Mouse (Mus musculus): ENCODE results near the gene Plagl1. TPM values are rescaled to one million over a fixed set of nuclear protein-coding genes. Genes with fewer than 3 reads are reported as not detected.
"Not testable (repeated sequence)": the region's sequence is repeated elsewhere in the genome, so short reads cannot be mapped to it uniquely, and the experiment has no call there.

The Plagl1 gene
- 259 and 283 TPM in 2 replicates for polyA plus RNA-seq (2015; fragmentation: Nextera tagmentation; extraction: Ambion mirVana)

- H3K4me1 ChIP-seq (ENCODE audit: control insufficient read depth, insufficient read depth, low read length) = peaks cover 8% of the 10 kb centered on the region; the same call in 1 of the 2 replicates
- H3K36me3 ChIP-seq (ENCODE audit: control insufficient read depth, insufficient read depth, low read length) = no peaks in the 10 kb centered on the region
- H3K9me3 ChIP-seq (replicated peaks; ENCODE audit: control insufficient read depth, low read length) = no peaks in the 10 kb centered on the region
- peak within 1 kb of the TSS; percentile 38 for H3K4me3 ChIP-seq (replicated peaks; ENCODE audit: low read length)
- 66% methylated on average over 11 of the region's 11 CpGs for WGBS
- peak within 1 kb of the TSS; percentile 61 for H3K9ac ChIP-seq (ENCODE audit: low read length)
- H3K4me2 ChIP-seq (ENCODE audit: low read depth, low read length) = peak within 1 kb of the TSS; percentile 56
- no peak within 1 kb of the TSS for H3K27ac ChIP-seq (ENCODE audit: low read length)
- no peak for ATAC-seq (ENCODE audit: insufficient read depth, low FRiP score)
- H3K27me3 ChIP-seq (ENCODE audit: control insufficient read depth, insufficient read depth, low read length) = peaks cover 5% of the 10 kb centered on the region
These were observed at the start of gene Plagl1 for GRCm38 (mm10) chr10:13060021-13060668. Gene Plagl1, plus strand, starts transcription at chr10:13060504.

GRCm38 (mm10) chr10:13014026-13014425 lies 46.3 kb upstream of the Plagl1 start:
- H3K27me3 ChIP-seq (ENCODE audit: control insufficient read depth, insufficient read depth, low read length) = no peaks in the 10 kb centered on the region
- ATAC-seq (ENCODE audit: insufficient read depth, low FRiP score) = no peak
- no peak overlapping the region for H3K4me3 ChIP-seq (replicated peaks; ENCODE audit: low read length)
- peaks cover 3% of the 10 kb centered on the region; the same call in 1 of the 2 replicates for H3K9me3 ChIP-seq (replicated peaks; ENCODE audit: control insufficient read depth, low read length)
- H3K4me2 ChIP-seq (ENCODE audit: low read depth, low read length) = no peak overlapping the region
- WGBS = 74% methylated on average over 7 of the region's 7 CpGs
- no peaks in the 10 kb centered on the region for H3K36me3 ChIP-seq (ENCODE audit: control insufficient read depth, insufficient read depth, low read length)
- peaks cover 12% of the 10 kb centered on the region for H3K4me1 ChIP-seq (ENCODE audit: control insufficient read depth, insufficient read depth, low read length)
- no peak overlapping the region for H3K9ac ChIP-seq (ENCODE audit: low read length)
- H3K27ac ChIP-seq (ENCODE audit: low read length) = no peak overlapping the region

- Histone ChIP-seq H3K4me2 (ENCODE audit: low read depth, low read length) (no peak overlapping the region), H3K9me3 (replicated peaks; ENCODE audit: control insufficient read depth, low read length) (peaks cover 3% of the 10 kb centered on the region; the same call in 1 of the 2 replicates), H3K27me3 (ENCODE audit: control insufficient read depth, insufficient read depth, low read length) (no peaks in the 10 kb centered on the region), H3K36me3 (ENCODE audit: control insufficient read depth, insufficient read depth, low read length) (no peaks in the 10 kb centered on the region), H3K4me1 (ENCODE audit: control insufficient read depth, insufficient read depth, low read length) (no peaks in the 10 kb centered on the region), H3K27ac (ENCODE audit: low read length) (no peak overlapping the region), H3K4me3 (replicated peaks; ENCODE audit: low read length) (no peak overlapping the region), H3K9ac (ENCODE audit: low read length) (no peak overlapping the region)
- 17% methylated on average over 4 of the region's 4 CpGs for WGBS
- peak; percentile 54; the same call in 1 of the 2 replicates for ATAC-seq (ENCODE audit: insufficient read depth, low FRiP score)
These were observed 43.7 kb upstream of the Plagl1 start for GRCm38 (mm10) chr10:13016573-13016972.

- no peak for ATAC-seq (ENCODE audit: insufficient read depth, low FRiP score)
- Histone ChIP-seq H3K36me3 (ENCODE audit: control insufficient read depth, insufficient read depth, low read length) (no peaks in the 10 kb centered on the region), H3K4me1 (ENCODE audit: control insufficient read depth, insufficient read depth, low read length) (no peaks in the 10 kb centered on the region), H3K9me3 (replicated peaks; ENCODE audit: control insufficient read depth, low read length) (peaks cover 3% of the 10 kb centered on the region; the same call in 1 of the 2 replicates), H3K27me3 (ENCODE audit: control insufficient read depth, insufficient read depth, low read length) (no peaks in the 10 kb centered on the region), H3K27ac (ENCODE audit: low read length) (no peak overlapping the region), H3K4me3 (replicated peaks; ENCODE audit: low read length) (no peak overlapping the region), H3K4me2 (ENCODE audit: low read depth, low read length) (no peak overlapping the region), H3K9ac (ENCODE audit: low read length) (no peak overlapping the region)
- WGBS = 63% methylated on average over 7 of the region's 7 CpGs
These were observed 41.8 kb upstream of the Plagl1 start for GRCm38 (mm10) chr10:13018510-13018909.

GRCm38 (mm10) chr10:13019026-13019425 lies 41.3 kb upstream of the Plagl1 start:
- no peak overlapping the region for H3K4me2 ChIP-seq (ENCODE audit: low read depth, low read length)
- WGBS = 82% methylated on average over 5 of the region's 5 CpGs
- peaks cover 3% of the 10 kb centered on the region; the same call in 1 of the 2 replicates for H3K9me3 ChIP-seq (replicated peaks; ENCODE audit: control insufficient read depth, low read length)
- ATAC-seq (ENCODE audit: insufficient read depth, low FRiP score) = no peak
- H3K4me3 ChIP-seq (replicated peaks; ENCODE audit: low read length) = no peak overlapping the region
- no peaks in the 10 kb centered on the region for H3K4me1 ChIP-seq (ENCODE audit: control insufficient read depth, insufficient read depth, low read length)
- H3K36me3 ChIP-seq (ENCODE audit: control insufficient read depth, insufficient read depth, low read length) = no peaks in the 10 kb centered on the region
- no peak overlapping the region for H3K9ac ChIP-seq (ENCODE audit: low read length)
- no peaks in the 10 kb centered on the region for H3K27me3 ChIP-seq (ENCODE audit: control insufficient read depth, insufficient read depth, low read length)
- no peak overlapping the region for H3K27ac ChIP-seq (ENCODE audit: low read length)

- Histone ChIP-seq H3K9ac (ENCODE audit: low read length) (no peak overlapping the region), H3K27ac (ENCODE audit: low read length) (no peak overlapping the region), H3K4me1 (ENCODE audit: control insufficient read depth, insufficient read depth, low read length) (no peaks in the 10 kb centered on the region), H3K4me3 (replicated peaks; ENCODE audit: low read length) (no peak overlapping the region), H3K9me3 (replicated peaks; ENCODE audit: control insufficient read depth, low read length) (peaks cover 1% of the 10 kb centered on the region; the same call in 1 of the 2 replicates), H3K36me3 (ENCODE audit: control insufficient read depth, insufficient read depth, low read length) (no peaks in the 10 kb centered on the region), H3K4me2 (ENCODE audit: low read depth, low read length) (no peak overlapping the region), H3K27me3 (ENCODE audit: control insufficient read depth, insufficient read depth, low read length) (no peaks in the 10 kb centered on the region)
- ATAC-seq (ENCODE audit: insufficient read depth, low FRiP score) = no peak
- 77% methylated on average over 4 of the region's 4 CpGs for WGBS
These were observed 38.2 kb upstream of the Plagl1 start for GRCm38 (mm10) chr10:13022103-13022502.

DNA sequence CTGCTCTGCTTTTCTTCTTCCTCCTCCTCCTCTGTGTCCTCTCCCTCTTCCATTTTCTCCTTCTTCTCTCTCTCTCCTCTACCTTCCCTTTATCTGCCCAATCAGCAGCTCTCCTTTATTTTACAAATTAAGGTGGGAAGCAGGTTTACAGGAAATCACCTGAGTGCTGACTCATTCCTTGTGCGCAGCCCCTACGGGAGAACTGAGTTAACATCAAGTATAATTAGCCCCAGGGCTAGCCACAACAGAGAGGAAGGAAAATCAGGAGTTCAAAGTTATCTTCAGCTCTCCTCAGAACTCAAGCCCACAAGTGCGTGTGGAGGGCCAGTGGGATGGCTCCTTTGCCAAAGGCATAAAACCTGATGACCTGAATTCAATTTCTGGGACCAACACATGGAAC lies 36.3 kb upstream of the Plagl1 start:
- not testable (repeated sequence) for H3K27ac ChIP-seq (ENCODE audit: low read length); H3K4me3 ChIP-seq (replicated peaks; ENCODE audit: low read length); H3K9ac ChIP-seq (ENCODE audit: low read length); H3K4me2 ChIP-seq (ENCODE audit: low read depth, low read length); ATAC-seq (ENCODE audit: insufficient read depth, low FRiP score); H3K36me3 ChIP-seq (ENCODE audit: control insufficient read depth, insufficient read depth, low read length); H3K9me3 ChIP-seq (replicated peaks; ENCODE audit: control insufficient read depth, low read length); H3K4me1 ChIP-seq (ENCODE audit: control insufficient read depth, insufficient read depth, low read length); H3K27me3 ChIP-seq (ENCODE audit: control insufficient read depth, insufficient read depth, low read length)
- WGBS = 60% methylated on average over 3 of the region's 3 CpGs

DNA sequence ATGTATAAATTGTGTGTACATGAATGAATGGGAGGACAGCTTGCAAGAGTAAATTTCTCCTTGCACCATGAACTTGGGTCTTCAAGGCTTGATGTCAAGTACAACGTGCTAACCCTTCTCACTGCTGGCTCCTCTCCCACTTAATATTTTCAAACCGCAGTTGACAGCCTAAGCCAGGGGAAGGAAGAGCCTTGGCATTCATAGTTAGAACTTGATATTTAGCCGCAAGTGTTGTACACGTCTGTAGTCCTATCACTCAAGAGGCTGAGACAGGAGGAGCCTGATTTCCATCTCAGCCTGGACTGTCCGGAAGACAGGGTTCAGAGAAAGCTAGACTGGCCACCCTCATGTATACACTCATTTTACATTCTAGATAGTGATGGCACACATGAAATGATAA lies 32.6 kb upstream of the Plagl1 start:
- ATAC-seq (ENCODE audit: insufficient read depth, low FRiP score) = no peak
- Histone ChIP-seq H3K4me1 (ENCODE audit: control insufficient read depth, insufficient read depth, low read length) (no peaks in the 10 kb centered on the region), H3K9me3 (replicated peaks; ENCODE audit: control insufficient read depth, low read length) (no peaks in the 10 kb centered on the region), H3K27me3 (ENCODE audit: control insufficient read depth, insufficient read depth, low read length) (no peaks in the 10 kb centered on the region), H3K9ac (ENCODE audit: low read length) (no peak overlapping the region), H3K4me2 (ENCODE audit: low read depth, low read length) (no peak overlapping the region), H3K27ac (ENCODE audit: low read length) (no peak overlapping the region), H3K4me3 (replicated peaks; ENCODE audit: low read length) (no peak overlapping the region), H3K36me3 (ENCODE audit: control insufficient read depth, insufficient read depth, low read length) (no peaks in the 10 kb centered on the region)
- WGBS = 81% methylated on average over 5 of the region's 5 CpGs

GRCm38 (mm10) chr10:13028215-13028614 lies 32.1 kb upstream of the Plagl1 start:
- Histone ChIP-seq H3K4me2 (ENCODE audit: low read depth, low read length) (no peak overlapping the region), H3K27me3 (ENCODE audit: control insufficient read depth, insufficient read depth, low read length) (no peaks in the 10 kb centered on the region), H3K4me3 (replicated peaks; ENCODE audit: low read length) (no peak overlapping the region), H3K9ac (ENCODE audit: low read length) (no peak overlapping the region), H3K9me3 (replicated peaks; ENCODE audit: control insufficient read depth, low read length) (no peaks in the 10 kb centered on the region), H3K36me3 (ENCODE audit: control insufficient read depth, insufficient read depth, low read length) (no peaks in the 10 kb centered on the region), H3K27ac (ENCODE audit: low read length) (no peak overlapping the region), H3K4me1 (ENCODE audit: control insufficient read depth, insufficient read depth, low read length) (no peaks in the 10 kb centered on the region)
- 91% methylated on average over 1 of the region's 1 CpGs for WGBS
- no peak for ATAC-seq (ENCODE audit: insufficient read depth, low FRiP score)

All from stomach, embryonic 16.5 days (tissue).